Mouse (Mus musculus): ENCODE measurements at regions not wholly inside any gene's neighbourhood (a gene's known extent, or its start where the extent isn't known, plus 50 kb on each side); places are given as distances from the start of the nearest gene placed in this dataset.

GRCm38 (mm10) chr17:47248053-47248452, 120.6 kb upstream of the Mrps10 start:
- TF ChIP-seq CTCF (IDR thresholded peaks at IDR 0.05; ENCODE audit: control insufficient read depth, insufficient read depth, low read length) = no peak
- no peak for TF ChIP-seq POLR2A (IDR thresholded peaks at IDR 0.05; ENCODE audit: borderline replicate concordance, control insufficient read depth, low read depth, low read length)
